Mouse (Mus musculus) liver, postnatal 0 days (tissue): ENCODE results near the gene Myh9.

Experiments used
- CTCF ChIP-seq: sonication (generic); IDR thresholded peaks from 2 replicates; pipeline ENCODE4 v1.5.1; 2016; ENCODE audit warnings: antibody characterized with exemption, low read depth
- EP300 ChIP-seq: IDR thresholded peaks from 2 replicates; pipeline ENCODE4 v1.6.1; 2016; ENCODE audit warnings: antibody characterized with exemption, low read depth, mild to moderate bottlenecking

DNA sequence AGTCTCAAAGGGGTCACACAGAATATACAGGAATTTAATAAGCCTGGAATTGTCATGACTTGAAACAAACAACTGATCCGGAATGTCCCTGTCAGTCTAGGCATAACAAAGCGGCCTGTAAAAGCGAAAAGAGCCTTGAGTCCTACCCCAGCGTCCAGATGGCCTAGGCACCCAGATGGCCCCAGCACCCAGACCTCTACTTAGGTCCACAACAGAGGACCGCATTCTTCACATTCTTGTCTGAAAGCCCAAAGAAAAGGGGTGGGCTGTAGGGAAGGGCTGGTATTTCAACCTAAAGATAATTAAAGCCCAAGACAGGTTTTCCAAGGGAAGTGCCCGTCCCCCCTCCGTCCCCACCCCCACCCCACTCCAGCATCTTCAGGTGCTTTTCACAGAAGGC, 14.6 kb downstream of the Myh9 start:
- TF ChIP-seq CTCF (no peak), EP300 (no peak)
